Mouse (Mus musculus) macrophage (primary cell): ENCODE measurements around the gene Tomm20l. TPM values are rescaled to one million over a fixed set of nuclear protein-coding genes. Genes with fewer than 3 reads are reported as not detected.
"Not testable (repeated sequence)": the region's sequence is repeated elsewhere in the genome, so short reads cannot be mapped to it uniquely, and the experiment has no call there.

Source experiments
- H3K27ac ChIP-seq: fragments of 350-480 bp; formaldehyde crosslinking; 2 replicates; pipeline ENCODE4 v1.9.0; 2021
- H3K36me3 ChIP-seq: fragments of 350-480 bp; formaldehyde crosslinking; 2 replicates; pipeline ENCODE4 v1.9.0; 2021; ENCODE audit errors: inconsistent target
- H3K4me3 ChIP-seq: fragments of 350-480 bp; formaldehyde crosslinking; 2 replicates; pipeline ENCODE4 v1.9.0; 2021; ENCODE audit errors: inconsistent target
- H3K79me2 ChIP-seq: fragments of 350-480 bp; formaldehyde crosslinking; 2 replicates; pipeline ENCODE4 v1.9.0; 2021; ENCODE audit errors: inconsistent target
- WGBS: methylation state at CpG from one replicate; pipeline ENCODE4 v1.1.7; 2026; ENCODE audit warnings: inconsistent platforms; ENCODE audit not compliant: missing documents; 5-methylcytosine and 5-hydroxymethylcytosine counted together
- polyA plus RNA-seq: library from polyadenylated mRNA; stranded (reverse); fragments of 250-400 nt; gene quantifications from 3 replicates; pipeline ENCODE4 v1.2.4, GENCODE M21; 2018; ENCODE audit warnings: inconsistent platforms
- total RNA-seq, 78 experiments: library from RNA; depleted of rRNA; stranded (reverse); fragments of 250-400 nt; gene quantifications; 1 replicate in 9 of 78; 2 replicates in 24 of 78; 3 replicates in 43 of 78; 4 replicates in 2 of 78; pipeline ENCODE4 v1.2.4; 2018; ENCODE audit warnings: inconsistent platforms in 56 of 78

Tomm20l gene
- not detected for total RNA-seq (2018; cell fraction: chromatin; rRNA removed)
- total RNA-seq (2018; cell fraction: cytosol; rRNA removed), result not detected
- total RNA-seq (2018; cell fraction: nucleus; rRNA removed), result not detected
- not detected in 3 replicates for polyA plus RNA-seq

GRCm38 (mm10) chr12:71111331-71111730, at the start of gene Tomm20l:
TSS of gene Tomm20l (plus strand) at chr12:71111428.
- no peaks in the 10 kb centered on the region for H3K36me3 ChIP-seq
- no peaks in the 10 kb centered on the region for H3K79me2 ChIP-seq
- H3K27ac ChIP-seq, result no peak within 1 kb of the TSS
- 33% methylated on average over 32 of the region's 33 CpGs for WGBS
- no peak within 1 kb of the TSS for H3K4me3 ChIP-seq

- Histone ChIP-seq H3K27ac (peak overlapping the region; percentile 36), H3K36me3 (peaks cover 87% of the 10 kb centered on the region), H3K4me3 (no peak overlapping the region), H3K79me2 (no peaks in the 10 kb centered on the region)
- WGBS, result 91% methylated on average over 17 of the region's 17 CpGs
These were observed 41.4 kb upstream of the Tomm20l start for GRCm38 (mm10) chr12:71069846-71070245.

GRCm38 (mm10) chr12:71072048-71072447, 39.2 kb upstream of the Tomm20l start:
- Histone ChIP-seq H3K79me2 (no peaks in the 10 kb centered on the region), H3K27ac (no peak overlapping the region), H3K4me3 (no peak overlapping the region), H3K36me3 (peaks cover 90% of the 10 kb centered on the region)
- WGBS, result 89% methylated on average over 4 of the region's 4 CpGs

- H3K27ac ChIP-seq, result no peak overlapping the region
- no peak overlapping the region for H3K4me3 ChIP-seq
- peaks cover 78% of the 10 kb centered on the region for H3K36me3 ChIP-seq
- H3K79me2 ChIP-seq, result no peaks in the 10 kb centered on the region
- WGBS, result 53% methylated on average over 12 of the region's 12 CpGs
These were observed 38.0 kb upstream of the Tomm20l start for GRCm38 (mm10) chr12:71073113-71073730.

GRCm38 (mm10) chr12:71086331-71086730, 24.9 kb upstream of the Tomm20l start:
- Histone ChIP-seq H3K4me3 (no peak overlapping the region), H3K36me3 (peaks cover 35% of the 10 kb centered on the region), H3K79me2 (no peaks in the 10 kb centered on the region), H3K27ac (no peak overlapping the region)
- 96% methylated on average over 8 of the region's 8 CpGs for WGBS

- not testable (repeated sequence) for H3K36me3 ChIP-seq, H3K27ac ChIP-seq, H3K4me3 ChIP-seq, H3K79me2 ChIP-seq
- 88% methylated on average over 3 of the region's 4 CpGs for WGBS
These were observed 7.0 kb upstream of the Tomm20l start for GRCm38 (mm10) chr12:71104275-71104674.

GRCm38 (mm10) chr12:71107216-71107771, 3.9 kb upstream of the Tomm20l start:
- Histone ChIP-seq H3K36me3 (no peaks in the 10 kb centered on the region), H3K27ac (no peak overlapping the region), H3K4me3 (no peak overlapping the region), H3K79me2 (no peaks in the 10 kb centered on the region)
- WGBS, result 88% methylated on average over 6 of the region's 6 CpGs

GRCm38 (mm10) chr12:71113074-71113473, 1.8 kb downstream of the Tomm20l start:
- 71% methylated on average over 10 of the region's 10 CpGs for WGBS

GRCm38 (mm10) chr12:71113675-71114288, 2.6 kb downstream of the Tomm20l start:
- Histone ChIP-seq H3K79me2 (no peaks in the 10 kb centered on the region), H3K36me3 (no peaks in the 10 kb centered on the region), H3K27ac (no peak overlapping the region), H3K4me3 (no peak overlapping the region)
- WGBS, result 3% methylated on average over 12 of the region's 12 CpGs

More at GRCm38 (mm10) chr12:71113074-71113473, 1.8 kb downstream of the Tomm20l start:
- Histone ChIP-seq H3K4me3 (no peak overlapping the region), H3K36me3 (no peaks in the 10 kb centered on the region), H3K79me2 (no peaks in the 10 kb centered on the region), H3K27ac (no peak overlapping the region)

- no peaks in the 10 kb centered on the region for H3K79me2 ChIP-seq
- no peak overlapping the region for H3K27ac ChIP-seq
- no peak overlapping the region for H3K4me3 ChIP-seq
- H3K36me3 ChIP-seq, result no peaks in the 10 kb centered on the region
- WGBS, result 91% methylated on average over 5 of the region's 5 CpGs
These were observed 5.2 kb downstream of the Tomm20l start for GRCm38 (mm10) chr12:71116411-71116810.

GRCm38 (mm10) chr12:71122731-71123130, 11.5 kb downstream of the Tomm20l start:
- Histone ChIP-seq H3K36me3 (peaks cover 11% of the 10 kb centered on the region), H3K4me3 (no peak overlapping the region), H3K79me2 (no peaks in the 10 kb centered on the region), H3K27ac (no peak overlapping the region)
- 95% methylated on average over 10 of the region's 10 CpGs for WGBS

- H3K36me3 ChIP-seq, result peaks cover 11% of the 10 kb centered on the region
These were observed 12.1 kb downstream of the Tomm20l start for GRCm38 (mm10) chr12:71123286-71123685.

GRCm38 (mm10) chr12:71135581-71135980, 24.4 kb downstream of the Tomm20l start:
- H3K79me2 ChIP-seq, result peaks cover 42% of the 10 kb centered on the region
- H3K27ac ChIP-seq, result no peak overlapping the region
- 19% methylated on average over 5 of the region's 5 CpGs for WGBS
- peaks cover 23% of the 10 kb centered on the region for H3K36me3 ChIP-seq
- H3K4me3 ChIP-seq, result peak overlapping the region; percentile 87

More at GRCm38 (mm10) chr12:71123286-71123685, 12.1 kb downstream of the Tomm20l start:
- Histone ChIP-seq H3K4me3 (no peak overlapping the region), H3K27ac (no peak overlapping the region), H3K79me2 (no peaks in the 10 kb centered on the region)
- WGBS, result 81% methylated on average over 9 of the region's 9 CpGs

- Histone ChIP-seq H3K36me3 (peaks cover 28% of the 10 kb centered on the region), H3K27ac (peak within 1 kb of the TSS; percentile 93), H3K79me2 (peaks cover 42% of the 10 kb centered on the region), H3K4me3 (peak within 1 kb of the TSS; percentile 87)
- WGBS, result 1% methylated on average over 37 of the region's 52 CpGs
These were observed 25.1 kb downstream of the Tomm20l start, which contains the start of the genes Timm9 and 2700049A03Rik for GRCm38 (mm10) chr12:71136130-71136973. TSS of gene Timm9 (minus strand) at chr12:71136684. TSS of gene 2700049A03Rik (plus strand) at chr12:71136848.
